Mouse (Mus musculus) olfactory bulb, adult 2 months (tissue): ENCODE data around the gene Gm45208. TPM values are rescaled to one million over a fixed set of nuclear protein-coding genes. Genes with fewer than 3 reads are reported as not detected.

Experiments
- H3K27ac ChIP-seq: fragments of 200-500 bp; 2 replicates; pipeline ENCODE4 v1.5.1; 2012; ENCODE audit warnings: low read depth, low read length; ENCODE audit not compliant: insufficient read depth
- H3K4me1 ChIP-seq: fragments of 200-500 bp; 2 replicates; pipeline ENCODE4 v1.6.1; 2012; ENCODE audit warnings: low read length; ENCODE audit not compliant: control insufficient read depth, insufficient read depth
- H3K4me3 ChIP-seq: fragments of 200-500 bp; 2 replicates; pipeline ENCODE4 v1.5.1; 2012; ENCODE audit warnings: mild to moderate bottlenecking, low read depth, low read length, moderate library complexity; ENCODE audit not compliant: insufficient read depth
- CTCF ChIP-seq: fragments of 200-500 bp; IDR thresholded peaks from 2 replicates; pipeline ENCODE4 v1.5.1; 2012; ENCODE audit warnings: low read depth, mild to moderate bottlenecking, low read length, moderate library complexity; ENCODE audit not compliant: insufficient read depth
- POLR2A ChIP-seq: fragments of 200-500 bp; IDR thresholded peaks from 2 replicates; pipeline ENCODE4 v1.6.1; 2012; ENCODE audit warnings: mild to moderate bottlenecking, low read depth, low read length, moderate library complexity; ENCODE audit not compliant: insufficient read depth
- WGBS: fragments of 180-500 bp; shearing (Covaris S2); methylation state at CpG from one replicate; pipeline ENCODE4 v1.1.7; 2018; 5-methylcytosine and 5-hydroxymethylcytosine counted together
- polyA plus RNA-seq: library from polyadenylated mRNA; stranded (reverse); fragments of >200 nt; gene quantifications from 2 replicates; pipeline ENCODE4 v1.2.4, GENCODE M21; 2012; ENCODE audit warnings: low replicate concordance; ENCODE audit not compliant: missing spikeins, insufficient read depth, insufficient read length

Gene Gm45208
- polyA plus RNA-seq, 1 experiment: not detected

DNA sequence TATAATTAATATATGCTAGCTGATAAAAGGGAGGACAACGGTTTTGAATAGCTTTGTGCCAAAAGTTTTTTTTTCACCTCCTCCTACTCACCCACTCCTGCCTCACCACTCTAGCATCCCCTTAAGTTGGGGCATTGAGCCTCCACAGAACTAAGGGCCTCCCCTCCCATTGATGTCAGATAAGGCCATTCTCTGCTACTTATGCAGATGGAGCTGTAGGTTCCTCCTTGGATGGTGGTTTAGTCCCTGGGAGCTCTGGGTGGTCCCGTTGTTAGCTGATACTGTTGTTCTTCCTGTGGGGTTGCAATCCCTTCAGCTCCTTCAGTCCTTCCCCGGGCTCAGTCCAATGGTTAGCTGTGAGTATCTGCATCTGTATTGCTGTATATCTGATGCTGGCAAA is 57.2 kb downstream of the Gm45208 start:
- Histone ChIP-seq H3K27ac (no peak overlapping the region), H3K4me3 (no peak overlapping the region), H3K4me1 (no peaks in the 10 kb centered on the region)
- TF ChIP-seq POLR2A (no peak), CTCF (no peak)
- 15% methylated on average over 3 of the region's 3 CpGs for WGBS

Other genes with a start within 250 kb of the Gm45208 start
- not detected in 2 replicates for gene Foxp3, start 148.6 kb upstream of the Gm45208 start, polyA plus RNA-seq
- gene Ppp1r3f, start 148.0 kb upstream of the Gm45208 start, polyA plus RNA-seq: not detected in 2 replicates
- not detected in 2 replicates for gene Ccdc22, start 116.7 kb upstream of the Gm45208 start, polyA plus RNA-seq
- not detected in 2 replicates for gene Cacna1f, start 115.2 kb upstream of the Gm45208 start, polyA plus RNA-seq
- 236 and 474 TPM in 2 replicates for gene Syp, start 83.8 kb upstream of the Gm45208 start, polyA plus RNA-seq
- not detected in 2 replicates for gene Prickle3, start 65.0 kb upstream of the Gm45208 start, polyA plus RNA-seq
- not detected in 2 replicates for gene Plp2, start 50.9 kb upstream of the Gm45208 start, polyA plus RNA-seq
- not detected in 2 replicates for gene Magix, start 41.0 kb upstream of the Gm45208 start, polyA plus RNA-seq
- gene Gpkow, start 25.1 kb upstream of the Gm45208 start, polyA plus RNA-seq: not detected in 2 replicates
- not detected in 2 replicates for gene Wdr45, start 7.9 kb upstream of the Gm45208 start, polyA plus RNA-seq
- gene Praf2, start 6.2 kb downstream of the Gm45208 start, polyA plus RNA-seq: not detected in 2 replicates
- gene Ccdc120, start 28.7 kb downstream of the Gm45208 start, polyA plus RNA-seq: not detected in 2 replicates
- not detected in 2 replicates for gene Tfe3, start 40.3 kb downstream of the Gm45208 start, polyA plus RNA-seq
- gene Gripap1, start 67.5 kb downstream of the Gm45208 start, polyA plus RNA-seq: 96.6 TPM in 1 of 2 replicates, not detected in the other
- gene Kcnd1, start 100.0 kb downstream of the Gm45208 start, polyA plus RNA-seq: not detected in 2 replicates
- not detected in 2 replicates for gene Otud5, start 119.1 kb downstream of the Gm45208 start, polyA plus RNA-seq
- not detected in 2 replicates for gene Pim2, start 156.0 kb downstream of the Gm45208 start, polyA plus RNA-seq
- gene Slc35a2, start 161.8 kb downstream of the Gm45208 start, polyA plus RNA-seq: not detected in 2 replicates
- not detected in 2 replicates for gene Pqbp1, start 177.0 kb downstream of the Gm45208 start, polyA plus RNA-seq
- not detected in 2 replicates for gene Timm17b, start 177.1 kb downstream of the Gm45208 start, polyA plus RNA-seq
- gene Gm10491, start 185.6 kb downstream of the Gm45208 start, polyA plus RNA-seq: not detected in 2 replicates
- gene Gm10490, start 187.3 kb downstream of the Gm45208 start, polyA plus RNA-seq: not detected in 2 replicates
- gene Pcsk1n, start 197.6 kb downstream of the Gm45208 start, polyA plus RNA-seq: not detected in 2 replicates
- gene Eras, start 206.4 kb downstream of the Gm45208 start, polyA plus RNA-seq: not detected in 2 replicates
- gene Hdac6, start 225.6 kb downstream of the Gm45208 start, polyA plus RNA-seq: not detected in 2 replicates